Mouse (Mus musculus) bone marrow, adult 2 months (tissue): ENCODE data around the gene Aatk.

ENCODE experiments used
- CTCF ChIP-seq: fragments of 200-500 bp; IDR thresholded peaks from 2 replicates; pipeline ENCODE4 v1.5.1; 2011; ENCODE audit warnings: low read length, control low read depth; ENCODE audit not compliant: control insufficient read depth, insufficient read depth
- POLR2A ChIP-seq: fragments of 200-500 bp; IDR thresholded peaks from 2 replicates; pipeline ENCODE4 v1.6.1; 2011; ENCODE audit warnings: low read depth, mild to moderate bottlenecking, control low read depth, low read length, borderline replicate concordance; ENCODE audit not compliant: control insufficient read depth

DNA sequence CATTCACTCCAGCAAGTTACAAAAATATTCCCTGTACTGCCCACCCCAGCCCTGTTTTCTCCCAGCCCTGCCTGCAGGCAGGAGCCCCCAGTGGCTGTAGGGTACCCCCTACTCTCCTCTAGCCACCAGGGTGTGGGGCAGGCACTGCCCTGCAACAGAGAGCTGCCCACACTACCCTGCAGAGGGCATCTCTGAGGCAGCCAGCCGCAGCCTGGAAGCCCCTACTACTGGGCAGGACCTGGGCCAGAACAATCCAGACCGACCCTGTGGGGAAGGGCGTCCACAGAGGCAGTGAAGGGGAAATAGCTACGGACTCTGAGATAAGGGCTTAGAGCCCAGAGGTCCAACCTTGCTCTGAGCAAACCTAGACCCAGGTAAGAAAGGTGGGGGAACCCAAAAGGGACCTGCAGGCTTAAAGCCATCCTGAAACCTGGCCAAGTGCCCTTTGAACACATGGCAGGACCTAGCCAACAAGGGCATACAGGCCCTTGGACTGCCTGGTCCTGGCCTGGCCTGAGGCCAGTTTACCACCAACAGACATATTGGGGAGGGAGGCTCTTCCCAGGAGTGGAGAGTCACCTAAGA lies 39.4 kb downstream of the Aatk start:
- TF ChIP-seq CTCF (no peak), POLR2A (no peak)
